Mouse (Mus musculus) neural tube, embryonic 10.5 days (tissue): Measurements from ENCODE around the gene Ndufb3.
"Not testable (repeated sequence)": the region's sequence is repeated elsewhere in the genome, so short reads cannot be mapped to it uniquely, and the experiment has no call there.

ENCODE experiments used
- DNase-seq: peaks from one replicate; pipeline ENCODE4 v3.0.0-alpha.2; 2017; ENCODE audit warnings: low spot score; ENCODE audit errors: extremely low spot score

The Ndufb3 gene

GRCm38 (mm10) chr1:58617076-58617475, 30.9 kb downstream of the Ndufb3 start:
- DNase-seq = no peak

DNA sequence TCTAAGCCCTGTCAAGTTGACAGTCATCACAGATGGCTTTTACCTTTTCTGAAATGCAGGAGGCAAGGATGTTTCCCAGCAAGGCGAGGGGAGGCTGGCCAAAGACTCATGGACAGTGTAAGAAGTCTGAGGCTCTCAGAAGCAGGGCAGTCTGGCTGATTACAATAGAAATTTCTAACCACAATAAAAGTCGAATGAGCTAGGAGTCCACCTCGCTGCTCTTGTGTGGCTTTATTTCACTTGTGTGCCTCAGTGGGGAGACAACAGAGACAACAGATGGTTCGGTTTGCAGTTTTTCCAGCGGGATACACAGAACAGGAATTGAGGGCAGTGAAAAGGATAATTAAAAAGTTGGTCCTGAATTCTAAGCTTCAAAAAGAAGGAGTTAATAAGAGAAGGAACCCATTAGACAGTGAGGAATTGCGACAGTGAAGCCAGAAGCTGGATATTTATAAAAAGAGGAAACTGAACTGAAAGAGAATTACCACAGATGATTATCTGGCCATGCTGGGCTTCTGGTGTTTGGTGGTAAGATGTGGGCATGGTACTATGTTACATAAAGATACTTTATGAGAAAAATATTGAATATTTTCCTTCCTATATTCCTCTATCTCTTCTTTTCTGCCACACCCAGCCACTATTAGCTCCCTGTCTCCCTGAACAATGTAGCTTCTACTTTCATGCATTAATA, 31.9 kb downstream of the Ndufb3 start:
- no peak for DNase-seq

DNA sequence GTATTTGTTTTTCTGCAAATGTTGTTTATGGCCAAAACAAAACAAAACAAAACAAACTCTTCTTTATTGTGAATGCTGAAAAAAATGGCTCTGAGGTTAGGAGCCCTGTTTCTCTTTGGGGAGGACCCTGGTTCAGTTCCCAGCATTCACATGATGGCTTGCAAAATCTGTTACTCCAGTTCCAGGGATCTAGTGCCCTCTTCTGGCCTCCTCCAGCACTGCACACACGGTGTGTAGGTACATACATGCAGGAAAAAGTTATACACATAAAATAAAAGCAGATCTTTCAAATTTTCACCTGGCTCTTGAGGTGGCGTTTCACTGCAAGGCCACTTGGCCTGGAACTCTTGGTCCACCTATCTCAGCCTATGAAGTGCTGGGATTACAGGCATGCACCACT, 32.6 kb downstream of the Ndufb3 start:
- no peak for DNase-seq

- no peak for DNase-seq
Observed at GRCm38 (mm10) chr1:58621251-58621650, 35.1 kb downstream of the Ndufb3 start.

GRCm38 (mm10) chr1:58621996-58622748, 36.0 kb downstream of the Ndufb3 start:
- DNase-seq = no peak

DNA sequence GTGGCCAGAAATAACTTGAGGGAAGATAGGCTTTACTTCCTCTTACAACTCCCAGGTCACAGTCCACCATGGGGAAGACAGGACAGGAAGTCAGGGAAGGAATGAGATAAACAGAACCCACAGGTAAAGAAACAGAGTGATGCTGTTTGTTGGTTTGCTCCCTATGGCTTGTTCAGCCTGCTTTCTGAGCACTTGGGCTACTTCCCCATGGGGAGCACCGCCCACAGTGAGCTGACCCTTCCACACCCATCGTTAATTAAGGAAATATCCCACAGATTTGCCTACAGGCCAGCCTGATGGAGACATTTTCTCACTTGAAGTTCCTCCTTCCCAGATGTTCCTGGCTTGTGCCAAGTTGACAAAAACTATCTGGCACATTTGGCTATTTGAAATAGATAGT, 42.7 kb downstream of the Ndufb3 start:
- not testable (repeated sequence) for DNase-seq
